Mouse (Mus musculus): ENCODE results near the gene Bcat1. TPM values are rescaled to one million over a fixed set of nuclear protein-coding genes. Genes with fewer than 3 reads are reported as not detected.
A peak's percentile ranks its signal among the peaks of the same experiment; 100 is the strongest.

Gene Bcat1
- 54.0 and 54.7 TPM in 2 replicates for polyA plus RNA-seq (2014; fragmentation: Nextera tagmentation; extraction: Ambion mirVana)

- H3K4me2 ChIP-seq (ENCODE audit: low read depth, severe bottlenecking): peak within 1 kb of the TSS; percentile 93
- H3K36me3 ChIP-seq (ENCODE audit: control insufficient read depth, insufficient read depth, low read length): no peaks in the 10 kb centered on the region
- H3K27ac ChIP-seq (replicated peaks; ENCODE audit: low read depth, low read length): no peak within 1 kb of the TSS
- no peaks in the 10 kb centered on the region for H3K27me3 ChIP-seq (ENCODE audit: control insufficient read depth, insufficient read depth, low read length)
- DNase-seq (ENCODE audit: low spot score) (peak; percentile 83), ATAC-seq (ENCODE audit: insufficient number of reproducible peaks, low FRiP score, low TSS enrichment, low read depth) (0 out of 2 replicates have a peak, but pooled peaks have one; percentile 57)
- H3K4me1 ChIP-seq (ENCODE audit: control insufficient read depth, insufficient read depth, low read length): no peaks in the 10 kb centered on the region
- no peaks in the 10 kb centered on the region for H3K9me3 ChIP-seq (ENCODE audit: control insufficient read depth, low read length)
- WGBS: under 1% methylated on average over 39 of the region's 39 CpGs
- H3K9ac ChIP-seq (ENCODE audit: low read length): peak within 1 kb of the TSS; percentile 79
- H3K4me3 ChIP-seq (ENCODE audit: low read depth, low read length): peak within 1 kb of the TSS; percentile 52
These were observed at the start of gene Bcat1 for GRCm38 (mm10) chr6:145075548-145076224. Gene Bcat1 (minus strand): TSS chr6:145076184.

GRCm38 (mm10) chr6:145125591-145126113, 49.7 kb upstream of the Bcat1 start:
- DNase-seq (ENCODE audit: low spot score): no peak
- Histone ChIP-seq H3K36me3 (ENCODE audit: control insufficient read depth, insufficient read depth, low read length) (no peaks in the 10 kb centered on the region), H3K4me1 (ENCODE audit: control insufficient read depth, insufficient read depth, low read length) (peaks cover 13% of the 10 kb centered on the region), H3K27me3 (ENCODE audit: control insufficient read depth, insufficient read depth, low read length) (no peaks in the 10 kb centered on the region), H3K9ac (ENCODE audit: low read length) (no peak overlapping the region), H3K9me3 (ENCODE audit: control insufficient read depth, low read length) (no peaks in the 10 kb centered on the region), H3K27ac (replicated peaks; ENCODE audit: low read depth, low read length) (no peak overlapping the region), H3K4me2 (ENCODE audit: low read depth, severe bottlenecking) (no peak overlapping the region), H3K4me3 (ENCODE audit: low read depth, low read length) (no peak overlapping the region)
- ATAC-seq (ENCODE audit: insufficient number of reproducible peaks, low FRiP score, low TSS enrichment, low read depth): no peak
- WGBS: 70% methylated on average over 7 of the region's 7 CpGs

GRCm38 (mm10) chr6:145124621-145125020, 48.6 kb upstream of the Bcat1 start:
- H3K4me3 ChIP-seq (ENCODE audit: low read depth, low read length): no peak overlapping the region
- H3K36me3 ChIP-seq (ENCODE audit: control insufficient read depth, insufficient read depth, low read length): no peaks in the 10 kb centered on the region
- H3K27ac ChIP-seq (replicated peaks; ENCODE audit: low read depth, low read length): no peak overlapping the region
- ATAC-seq (ENCODE audit: insufficient number of reproducible peaks, low FRiP score, low TSS enrichment, low read depth): no peak
- 73% methylated on average over 1 of the region's 1 CpGs for WGBS
- H3K9ac ChIP-seq (ENCODE audit: low read length): no peak overlapping the region
- peaks cover 15% of the 10 kb centered on the region for H3K4me1 ChIP-seq (ENCODE audit: control insufficient read depth, insufficient read depth, low read length)
- DNase-seq (ENCODE audit: low spot score): no peak
- H3K4me2 ChIP-seq (ENCODE audit: low read depth, severe bottlenecking): no peak overlapping the region
- no peaks in the 10 kb centered on the region for H3K27me3 ChIP-seq (ENCODE audit: control insufficient read depth, insufficient read depth, low read length)
- no peaks in the 10 kb centered on the region for H3K9me3 ChIP-seq (ENCODE audit: control insufficient read depth, low read length)

- Histone ChIP-seq H3K4me1 (ENCODE audit: control insufficient read depth, insufficient read depth, low read length) (peaks cover 15% of the 10 kb centered on the region), H3K9me3 (ENCODE audit: control insufficient read depth, low read length) (no peaks in the 10 kb centered on the region), H3K36me3 (ENCODE audit: control insufficient read depth, insufficient read depth, low read length) (no peaks in the 10 kb centered on the region), H3K9ac (ENCODE audit: low read length) (no peak overlapping the region), H3K4me3 (ENCODE audit: low read depth, low read length) (no peak overlapping the region), H3K27ac (replicated peaks; ENCODE audit: low read depth, low read length) (no peak overlapping the region), H3K4me2 (ENCODE audit: low read depth, severe bottlenecking) (no peak overlapping the region), H3K27me3 (ENCODE audit: control insufficient read depth, insufficient read depth, low read length) (no peaks in the 10 kb centered on the region)
- ATAC-seq (ENCODE audit: insufficient number of reproducible peaks, low FRiP score, low TSS enrichment, low read depth): no peak
- no peak for DNase-seq (ENCODE audit: low spot score)
- WGBS: 86% methylated on average over 11 of the region's 11 CpGs
These were observed 47.4 kb upstream of the Bcat1 start for GRCm38 (mm10) chr6:145123136-145124060.

- DNase-seq (ENCODE audit: low spot score) (no peak), ATAC-seq (ENCODE audit: insufficient number of reproducible peaks, low FRiP score, low TSS enrichment, low read depth) (no peak)
- Histone ChIP-seq H3K27me3 (ENCODE audit: control insufficient read depth, insufficient read depth, low read length) (no peaks in the 10 kb centered on the region), H3K4me1 (ENCODE audit: control insufficient read depth, insufficient read depth, low read length) (peaks cover 15% of the 10 kb centered on the region), H3K4me3 (ENCODE audit: low read depth, low read length) (no peak overlapping the region), H3K9ac (ENCODE audit: low read length) (no peak overlapping the region), H3K36me3 (ENCODE audit: control insufficient read depth, insufficient read depth, low read length) (no peaks in the 10 kb centered on the region), H3K27ac (replicated peaks; ENCODE audit: low read depth, low read length) (no peak overlapping the region), H3K4me2 (ENCODE audit: low read depth, severe bottlenecking) (no peak overlapping the region), H3K9me3 (ENCODE audit: control insufficient read depth, low read length) (no peaks in the 10 kb centered on the region)
- WGBS: 60% methylated on average over 8 of the region's 8 CpGs
These were observed 46.6 kb upstream of the Bcat1 start for GRCm38 (mm10) chr6:145122423-145123059.

GRCm38 (mm10) chr6:145121590-145122420, 45.8 kb upstream of the Bcat1 start:
- Histone ChIP-seq H3K4me3 (ENCODE audit: low read depth, low read length) (no peak overlapping the region), H3K4me1 (ENCODE audit: control insufficient read depth, insufficient read depth, low read length) (peaks cover 15% of the 10 kb centered on the region), H3K9me3 (ENCODE audit: control insufficient read depth, low read length) (no peaks in the 10 kb centered on the region), H3K27me3 (ENCODE audit: control insufficient read depth, insufficient read depth, low read length) (no peaks in the 10 kb centered on the region), H3K27ac (replicated peaks; ENCODE audit: low read depth, low read length) (no peak overlapping the region), H3K4me2 (ENCODE audit: low read depth, severe bottlenecking) (no peak overlapping the region), H3K36me3 (ENCODE audit: control insufficient read depth, insufficient read depth, low read length) (no peaks in the 10 kb centered on the region), H3K9ac (ENCODE audit: low read length) (no peak overlapping the region)
- ATAC-seq (ENCODE audit: insufficient number of reproducible peaks, low FRiP score, low TSS enrichment, low read depth) (no peak), DNase-seq (ENCODE audit: low spot score) (peak; percentile 30)
- WGBS: 49% methylated on average over 21 of the region's 21 CpGs

GRCm38 (mm10) chr6:145120787-145121589, 45.0 kb upstream of the Bcat1 start:
- 43% methylated on average over 18 of the region's 18 CpGs for WGBS
- H3K4me1 ChIP-seq (ENCODE audit: control insufficient read depth, insufficient read depth, low read length): peaks cover 20% of the 10 kb centered on the region
- H3K27ac ChIP-seq (replicated peaks; ENCODE audit: low read depth, low read length): no peak overlapping the region
- no peaks in the 10 kb centered on the region for H3K27me3 ChIP-seq (ENCODE audit: control insufficient read depth, insufficient read depth, low read length)
- no peaks in the 10 kb centered on the region for H3K36me3 ChIP-seq (ENCODE audit: control insufficient read depth, insufficient read depth, low read length)
- no peak overlapping the region for H3K4me2 ChIP-seq (ENCODE audit: low read depth, severe bottlenecking)
- ATAC-seq (ENCODE audit: insufficient number of reproducible peaks, low FRiP score, low TSS enrichment, low read depth) (no peak), DNase-seq (ENCODE audit: low spot score) (no peak)
- no peaks in the 10 kb centered on the region for H3K9me3 ChIP-seq (ENCODE audit: control insufficient read depth, low read length)
- H3K9ac ChIP-seq (ENCODE audit: low read length): no peak overlapping the region
- no peak overlapping the region for H3K4me3 ChIP-seq (ENCODE audit: low read depth, low read length)
